Mouse (Mus musculus) urinary bladder, adult 2 months (tissue): ENCODE measurements around the gene Rmdn2. TPM values are rescaled to one million over a fixed set of nuclear protein-coding genes. Genes with fewer than 3 reads are reported as not detected.
A peak's percentile ranks its signal among the peaks of the same experiment; 100 is the strongest.

Source experiments
- DNase-seq: peaks from one replicate; pipeline ENCODE4 v3.0.0; 2022; ENCODE audit warnings: low spot score
- polyA plus RNA-seq: library from polyadenylated mRNA; depleted of rRNA; stranded (reverse); fragments of >200 nt; gene quantifications from 2 replicates; pipeline ENCODE4 v1.2.3, GENCODE M21; 2012

Gene Rmdn2
- polyA plus RNA-seq, 1 experiment, result 10.2 TPM

GRCm38 (mm10) chr17:79615897-79616296 lies 4.2 kb downstream of the Rmdn2 start:
- no peak for DNase-seq

GRCm38 (mm10) chr17:79616621-79617020 lies 5.0 kb downstream of the Rmdn2 start:
- DNase-seq, result no peak

GRCm38 (mm10) chr17:79618455-79618854 lies 6.8 kb downstream of the Rmdn2 start:
- no peak for DNase-seq

- DNase-seq, result no peak
Measured at GRCm38 (mm10) chr17:79618984-79619383, 7.3 kb downstream of the Rmdn2 start.

GRCm38 (mm10) chr17:79622050-79622449 lies 10.4 kb downstream of the Rmdn2 start:
- DNase-seq, result no peak

- no peak for DNase-seq
Measured at GRCm38 (mm10) chr17:79622574-79622973, 10.9 kb downstream of the Rmdn2 start.

- DNase-seq, result no peak
Measured at GRCm38 (mm10) chr17:79623841-79624240, 12.2 kb downstream of the Rmdn2 start.

- DNase-seq, result no peak
Measured at GRCm38 (mm10) chr17:79626241-79626816, 14.7 kb downstream of the Rmdn2 start.

- no peak for DNase-seq
Measured at GRCm38 (mm10) chr17:79649893-79650292, 38.2 kb downstream of the Rmdn2 start.

GRCm38 (mm10) chr17:79650297-79650696 lies 38.6 kb downstream of the Rmdn2 start:
- no peak for DNase-seq

GRCm38 (mm10) chr17:79653171-79653570 lies 41.5 kb downstream of the Rmdn2 start:
- no peak for DNase-seq

- no peak for DNase-seq
Measured at GRCm38 (mm10) chr17:79654187-79654586, 42.5 kb downstream of the Rmdn2 start.

GRCm38 (mm10) chr17:79657785-79658184 lies 46.1 kb downstream of the Rmdn2 start:
- no peak for DNase-seq

GRCm38 (mm10) chr17:79658452-79658851 lies 46.8 kb downstream of the Rmdn2 start:
- no peak for DNase-seq

GRCm38 (mm10) chr17:79658863-79659262 lies 47.2 kb downstream of the Rmdn2 start:
- no peak for DNase-seq

- DNase-seq, result peak; percentile 27
Measured at GRCm38 (mm10) chr17:79661387-79661786, 49.7 kb downstream of the Rmdn2 start.

- DNase-seq, result no peak
Measured at GRCm38 (mm10) chr17:79661848-79662247, 50.2 kb downstream of the Rmdn2 start.

GRCm38 (mm10) chr17:79663393-79664105 lies 51.9 kb downstream of the Rmdn2 start:
- no peak for DNase-seq

- DNase-seq, result no peak
Measured at GRCm38 (mm10) chr17:79664106-79664417, 52.4 kb downstream of the Rmdn2 start.

- DNase-seq, result no peak
Measured at GRCm38 (mm10) chr17:79670837-79671236, 59.2 kb downstream of the Rmdn2 start.

GRCm38 (mm10) chr17:79695106-79695505 lies 83.4 kb downstream of the Rmdn2 start:
- DNase-seq, result no peak

GRCm38 (mm10) chr17:79695541-79695940 lies 83.9 kb downstream of the Rmdn2 start:
- DNase-seq, result no peak

- no peak for DNase-seq
Measured at GRCm38 (mm10) chr17:79699197-79699596, 87.5 kb downstream of the Rmdn2 start.

- no peak for DNase-seq
Measured at GRCm38 (mm10) chr17:79700871-79701270, 89.2 kb downstream of the Rmdn2 start.
